In genomic region chr13:69939791-69940190, GRCm38 (mm10) we compare ENCODE assay signal across 27 mouse cellular contexts.
"Had no signal": no experiment of that assay in that cellular context is flagged by ENCODE, and none has a peak within 500 bp of the region (broad histone marks: within the 10 kb centered on the region; RNA-seq: fewer than 3 reads in every experiment).

No protein-coding gene starts in this region.

- H3K27me3 ChIP-seq: heart, embryonic 13.5 days; heart, embryonic 15.5 days; hindbrain, embryonic 13.5 days; hindbrain, embryonic 15.5 days; kidney, embryonic 15.5 days; limb, embryonic 13.5 days; limb, embryonic 15.5 days; liver, embryonic 12.5 days had no signal

- H3K4me3 ChIP-seq: heart, embryonic 13.5 days; heart, embryonic 15.5 days; hindbrain, embryonic 13.5 days; hindbrain, embryonic 15.5 days; kidney, embryonic 15.5 days; limb, embryonic 13.5 days; limb, embryonic 15.5 days; liver, embryonic 12.5 days had no signal

- ATAC-seq: hindbrain, postnatal 0 days; intestine, embryonic 16.5 days; liver, embryonic 12.5 days had no signal

- H3K4me1 ChIP-seq: heart, embryonic 13.5 days; heart, embryonic 15.5 days; hindbrain, embryonic 15.5 days; kidney, embryonic 15.5 days; limb, embryonic 13.5 days; limb, embryonic 15.5 days; liver, embryonic 12.5 days had no signal

- H3K4me2 ChIP-seq: heart, embryonic 11.5 days; heart, embryonic 13.5 days; heart, embryonic 15.5 days; hindbrain, embryonic 13.5 days; hindbrain, embryonic 15.5 days; kidney, embryonic 15.5 days; limb, embryonic 13.5 days; limb, embryonic 15.5 days; liver, embryonic 12.5 days had no signal

- H3K27ac ChIP-seq: heart, embryonic 13.5 days; heart, embryonic 15.5 days; hindbrain, embryonic 13.5 days; hindbrain, embryonic 15.5 days; hindbrain, postnatal 0 days; kidney, embryonic 15.5 days; kidney, postnatal 0 days; limb, embryonic 13.5 days; limb, embryonic 15.5 days; liver, embryonic 12.5 days; liver, embryonic 14.5 days had no signal

- H3K36me3 ChIP-seq: heart, embryonic 13.5 days; heart, embryonic 15.5 days; hindbrain, embryonic 13.5 days; hindbrain, embryonic 15.5 days; kidney, embryonic 15.5 days; limb, embryonic 13.5 days; limb, embryonic 15.5 days; liver, embryonic 12.5 days had no signal

- H3K9ac ChIP-seq: heart, embryonic 13.5 days; heart, embryonic 15.5 days; hindbrain, embryonic 13.5 days; hindbrain, embryonic 15.5 days; kidney, embryonic 15.5 days; limb, embryonic 13.5 days; limb, embryonic 15.5 days; liver, embryonic 12.5 days; liver, embryonic 14.5 days had no signal

- H3K9me3 ChIP-seq: heart, embryonic 13.5 days; heart, embryonic 15.5 days; hindbrain, embryonic 13.5 days; hindbrain, embryonic 15.5 days; kidney, embryonic 15.5 days; limb, embryonic 13.5 days; limb, embryonic 15.5 days; liver, embryonic 12.5 days had no signal

- DNase-seq: gastrocnemius, postnatal 14 days; gastrocnemius, postnatal 36 days; heart, adult 18-20 months; heart, postnatal 14 days; heart, postnatal 36 days; kidney, adult 11 months; kidney, adult 2 months; kidney, adult 9 months; kidney, postnatal 14 days; kidney, postnatal 36 days; layer of hippocampus, adult 9-11 months; layer of hippocampus, postnatal 36 days; left cerebral cortex, postnatal 4 days; lung, adult 18-20 months had no signal
